Mouse (Mus musculus): ENCODE measurements around the gene Wnt5a.

- TF ChIP-seq GATA1 (IDR thresholded peaks at IDR 0.05; ENCODE audit: low read length) (no peak), TAL1 (IDR thresholded peaks at IDR 0.05; ENCODE audit: low read length) (no peak)
Measured at GRCm38 (mm10) chr14:28531531-28531930, 27.0 kb downstream of the Wnt5a start.

All from erythroblast, embryonic 14.5 days (primary cell).